Mouse (Mus musculus) large intestine, adult 2 months (tissue): ENCODE measurements around the gene Ttll5. TPM values are rescaled to one million over a fixed set of nuclear protein-coding genes. Genes with fewer than 3 reads are reported as not detected.

Experiments used
- DNase-seq: peaks from one replicate; pipeline ENCODE4 v3.0.0-alpha.2; 2012; ENCODE audit warnings: low read depth, low spot score
- WGBS: fragments of 180-500 bp; shearing (Covaris S2); methylation state at CpG from one replicate; pipeline ENCODE4 v1.1.7; 2018; 5-methylcytosine and 5-hydroxymethylcytosine counted together
- polyA plus RNA-seq: library from polyadenylated mRNA; depleted of rRNA; stranded (reverse); fragments of >200 nt; gene quantifications from 2 replicates; pipeline ENCODE4 v1.2.3, GENCODE M21; 2012; rRNA removed

Ttll5 gene
- 8.3 and 8.9 TPM in 2 replicates for polyA plus RNA-seq

DNA sequence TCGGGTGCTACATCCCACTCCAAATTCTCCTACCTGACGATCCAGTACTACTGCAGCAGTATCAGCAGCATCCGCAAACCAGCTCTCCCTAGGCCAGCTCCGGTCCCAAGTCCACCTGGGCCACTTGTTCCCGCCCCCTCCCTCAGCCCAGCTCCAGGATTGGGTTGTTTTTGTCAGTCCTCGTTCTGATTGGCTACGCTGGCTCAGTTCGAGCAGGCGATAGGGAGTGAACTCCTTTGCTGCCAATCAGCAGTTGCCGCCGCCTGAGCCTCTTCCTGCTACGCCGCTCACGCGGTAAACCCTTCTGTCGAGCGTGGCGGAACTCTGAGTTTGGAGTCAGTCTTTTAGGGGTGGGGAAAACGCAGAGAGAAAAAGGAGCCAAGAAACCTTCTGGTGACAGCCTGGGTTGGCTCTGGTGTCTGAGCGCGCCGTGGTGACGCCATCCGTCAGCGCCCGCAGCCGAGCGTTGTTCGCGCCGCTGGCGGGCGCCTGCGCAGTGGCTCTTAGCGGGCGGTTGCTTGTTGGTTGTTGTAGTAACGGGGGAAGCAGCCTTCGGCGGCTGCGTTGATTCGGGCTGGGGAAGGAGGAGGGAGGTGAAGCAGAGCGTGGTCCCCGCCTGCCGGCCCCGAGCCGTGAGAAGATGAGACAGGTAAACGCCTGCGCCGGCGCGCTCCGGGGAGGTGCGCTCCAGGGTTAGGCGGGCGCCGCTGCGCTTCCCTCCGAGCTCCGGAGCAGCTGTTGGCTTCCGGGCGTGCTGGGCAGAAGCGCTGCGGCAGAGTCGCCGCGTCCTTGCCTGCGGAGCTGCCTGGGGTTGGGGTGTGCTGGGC lies at the start of gene Ttll5, which contains the start of gene Erg28:
Gene Ttll5 (plus strand): TSS at position 222 of the 827 bp plus-strand sequence.
Gene Erg28 (minus strand): TSS at position 113 of the 827 bp plus-strand sequence.
- under 1% methylated on average over 67 of the region's 67 CpGs for WGBS
- DNase-seq: peak; percentile 90

DNA sequence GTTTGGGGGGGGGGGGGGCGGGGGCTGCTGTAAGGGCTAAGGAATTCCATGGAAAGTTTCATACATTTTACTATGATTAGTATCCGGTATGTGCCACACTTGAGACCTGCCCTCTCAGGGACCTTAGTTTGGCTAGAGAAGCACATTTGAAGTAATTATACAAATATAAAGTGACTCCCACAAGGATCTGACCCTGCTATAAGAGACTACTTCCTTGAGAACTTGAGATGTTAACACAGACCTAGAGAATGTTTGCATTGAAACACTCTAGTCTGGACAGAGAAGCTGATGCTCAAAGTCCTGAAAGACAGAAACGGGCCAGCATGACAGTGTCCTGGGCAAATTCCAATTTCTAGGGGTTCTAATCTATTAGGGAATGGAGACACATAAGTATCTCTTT lies 45.5 kb upstream of the Ttll5 start:
- DNase-seq: no peak
- WGBS: 39% methylated on average over 3 of the region's 3 CpGs

DNA sequence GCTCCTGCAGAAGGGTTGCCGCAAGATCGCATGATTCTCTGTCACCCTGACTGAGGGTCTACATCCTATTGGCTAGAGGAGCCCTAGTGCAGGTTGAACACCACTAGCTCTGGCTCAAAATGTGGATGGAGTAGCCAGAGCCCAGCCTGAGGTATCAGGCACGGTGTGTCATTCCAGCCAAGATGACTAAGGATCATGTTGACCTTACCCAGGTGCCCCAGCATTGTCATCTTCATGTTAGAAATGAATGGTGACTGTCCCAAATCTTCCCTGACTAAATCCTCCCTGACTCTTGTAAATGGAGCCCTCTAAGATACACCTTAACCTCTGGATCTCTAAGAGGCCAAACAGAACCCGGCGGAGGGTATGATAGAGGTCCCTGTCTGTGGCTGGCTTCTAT lies 44.8 kb upstream of the Ttll5 start:
- no peak for DNase-seq
- 88% methylated on average over 5 of the region's 5 CpGs for WGBS

DNA sequence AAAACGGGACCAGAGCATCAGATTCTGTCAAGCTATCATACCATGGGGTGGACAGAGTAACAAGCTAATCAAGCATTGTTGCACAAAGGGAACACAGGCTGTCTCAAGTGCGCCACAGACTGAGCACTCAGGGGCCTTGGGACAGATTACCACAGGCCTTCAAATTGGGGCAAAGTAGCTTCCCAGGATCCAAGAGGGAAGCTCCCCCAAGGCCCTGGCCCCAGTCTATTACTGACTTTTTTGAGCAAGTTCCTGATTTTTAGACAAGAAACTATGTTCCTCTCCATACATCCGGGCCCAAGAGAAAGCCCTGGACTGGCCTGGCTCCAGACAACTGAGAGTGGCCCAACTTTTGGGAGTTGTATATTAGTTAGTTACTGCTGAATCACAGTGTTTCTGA lies 42.9 kb upstream of the Ttll5 start:
- WGBS: 85% methylated on average over 3 of the region's 3 CpGs
- no peak for DNase-seq

DNA sequence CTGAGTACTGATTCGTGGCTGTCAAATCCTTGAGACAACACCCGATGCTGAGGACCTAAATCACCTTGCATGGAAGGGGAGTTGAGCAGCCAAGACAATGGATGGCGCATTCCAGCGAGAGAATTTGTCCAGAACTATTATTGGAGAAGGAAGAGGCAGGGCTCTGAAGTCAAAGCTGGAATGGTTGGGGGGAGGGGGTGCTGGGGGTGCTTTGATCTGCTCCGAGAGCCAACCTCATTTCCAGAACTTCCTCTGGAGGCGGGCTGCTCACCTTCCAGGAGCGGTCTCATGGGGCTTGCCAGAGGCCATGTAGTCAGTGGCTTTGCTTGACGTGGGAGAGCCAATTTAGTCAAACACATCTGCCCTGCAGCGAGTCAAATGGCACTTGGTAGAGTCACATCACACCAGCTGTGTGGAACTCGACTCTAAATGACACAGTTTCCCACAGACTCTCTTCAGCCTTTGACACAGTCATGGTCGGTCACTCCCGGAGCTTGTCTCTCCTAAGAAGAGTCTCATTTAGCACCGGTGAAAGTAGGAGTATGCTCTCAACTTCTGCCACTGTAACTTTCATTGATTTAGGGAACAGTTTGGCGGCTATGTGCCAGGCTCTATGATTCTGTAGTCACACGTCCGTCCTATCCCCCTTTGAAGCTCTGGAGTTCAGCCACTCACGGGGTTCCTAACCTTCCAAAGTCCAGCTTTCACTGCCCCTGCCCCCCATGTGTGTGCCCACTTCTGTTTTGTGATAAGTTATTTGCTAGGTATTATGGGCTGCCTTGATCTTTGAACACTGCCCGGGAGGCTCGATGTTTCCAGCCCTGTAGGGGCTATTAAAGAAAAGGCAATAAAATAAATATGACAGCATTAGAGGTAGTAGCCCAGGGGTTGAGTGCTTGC lies 39.3 kb upstream of the Ttll5 start:
- no peak for DNase-seq
- WGBS: 40% methylated on average over 19 of the region's 19 CpGs

DNA sequence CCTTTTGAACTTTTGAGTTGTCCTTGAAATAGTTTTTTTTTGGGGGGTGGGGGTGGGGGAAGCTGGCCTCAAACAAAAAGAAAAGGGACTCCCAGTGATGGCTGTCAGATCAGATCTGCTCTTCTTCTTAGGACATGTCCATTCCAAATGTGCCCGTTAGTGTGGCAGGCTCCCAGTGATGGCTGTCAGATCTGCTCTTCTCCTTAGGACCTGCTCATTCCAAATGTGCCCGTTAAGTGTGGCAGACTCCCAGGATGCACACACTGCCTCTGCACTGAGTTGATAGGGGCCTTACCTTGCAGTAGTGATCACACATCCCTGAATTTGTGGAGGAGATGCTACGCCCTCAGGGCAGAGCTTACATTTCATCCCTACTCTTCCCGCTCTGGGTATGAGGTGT lies 32.3 kb upstream of the Ttll5 start:
- 90% methylated on average over 4 of the region's 4 CpGs for WGBS
- DNase-seq: no peak

DNA sequence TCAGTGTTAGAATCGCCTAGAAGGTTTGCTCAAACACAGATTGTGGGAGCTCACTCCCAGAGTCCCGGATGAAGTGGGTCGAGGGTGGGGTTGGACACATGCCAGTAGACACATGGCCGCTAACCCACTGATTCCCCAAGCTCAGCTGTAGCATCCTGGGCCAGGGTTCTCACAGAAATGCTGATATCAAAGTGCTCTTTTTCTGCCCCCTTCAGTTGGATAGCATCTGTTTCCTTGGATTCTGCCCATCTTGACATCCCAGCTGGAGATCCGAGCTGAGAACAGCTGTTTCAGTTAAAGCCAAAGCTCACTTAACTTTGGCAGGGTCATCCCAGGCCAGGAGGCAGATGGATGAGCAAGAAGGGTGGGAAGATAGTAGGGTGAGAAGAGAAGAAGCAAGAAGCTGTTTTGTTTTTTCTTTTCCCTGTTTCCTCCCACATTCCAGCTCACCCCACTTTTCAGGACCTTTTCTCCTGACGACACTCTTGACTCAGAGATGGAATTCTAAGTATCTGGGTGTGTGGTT lies 31.6 kb upstream of the Ttll5 start:
- WGBS: 45% methylated on average over 6 of the region's 6 CpGs
- no peak for DNase-seq

DNA sequence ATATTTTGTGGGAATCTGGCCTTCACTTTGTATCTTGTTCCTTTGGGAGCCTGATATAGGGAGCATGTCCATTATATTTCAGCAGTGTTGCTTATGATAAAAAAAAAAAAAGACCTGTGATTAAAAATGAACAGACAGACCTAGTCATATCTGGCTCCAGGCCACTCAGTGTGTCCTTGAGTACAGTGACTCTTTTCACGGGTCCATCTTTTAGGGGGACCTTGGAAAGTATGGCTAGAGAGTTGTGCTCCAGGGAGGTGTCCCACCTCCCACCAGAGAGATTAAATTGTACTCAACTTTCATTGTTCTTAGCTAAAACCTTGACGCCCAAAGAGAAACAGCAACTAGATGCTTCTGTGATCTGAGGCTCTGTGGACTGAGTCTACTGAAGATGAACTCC lies 30.4 kb upstream of the Ttll5 start:
- 62% methylated on average over 2 of the region's 2 CpGs for WGBS
- no peak for DNase-seq

DNA sequence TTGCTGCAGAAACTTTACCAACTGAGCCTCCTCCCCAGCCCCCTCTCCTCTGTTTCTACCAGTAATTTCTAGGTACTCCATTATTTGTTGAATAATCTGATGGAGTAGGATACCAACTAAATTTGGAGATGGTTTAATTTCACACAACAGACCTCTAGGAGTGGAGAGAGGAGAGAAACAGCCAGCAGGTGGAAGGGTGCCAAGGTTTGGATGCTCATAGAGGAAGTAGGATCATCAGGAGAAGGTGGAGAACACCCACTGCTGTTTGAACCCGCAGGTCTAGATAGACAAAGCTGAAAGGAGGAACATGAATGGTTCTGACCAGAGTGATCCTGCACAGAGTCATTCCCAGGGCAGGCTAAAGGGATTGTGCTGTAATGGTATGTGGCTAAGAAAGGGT lies 28.9 kb upstream of the Ttll5 start:
- DNase-seq: no peak
- WGBS: 42% methylated on average over 1 of the region's 1 CpGs

DNA sequence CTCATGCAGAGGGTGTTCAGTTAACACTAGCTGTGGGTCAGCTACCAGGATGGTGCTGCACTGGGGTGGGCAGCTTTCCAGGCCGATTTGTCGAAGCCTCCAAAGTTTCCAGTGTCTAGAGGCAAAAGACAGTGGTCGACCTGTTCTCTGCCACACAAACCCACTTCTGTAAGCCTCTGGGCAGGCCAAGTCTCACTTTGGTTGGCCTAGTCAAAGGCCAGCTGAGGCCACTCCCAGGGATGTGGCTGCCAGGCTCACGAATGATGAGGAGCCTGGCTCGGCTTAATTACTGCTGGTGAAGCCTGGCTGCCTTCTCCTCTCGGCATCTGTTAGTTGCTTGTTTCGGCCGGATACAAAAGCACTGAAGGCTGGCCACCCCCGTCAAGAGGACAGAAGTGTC lies 24.4 kb upstream of the Ttll5 start:
- WGBS: 56% methylated on average over 9 of the region's 9 CpGs

DNA sequence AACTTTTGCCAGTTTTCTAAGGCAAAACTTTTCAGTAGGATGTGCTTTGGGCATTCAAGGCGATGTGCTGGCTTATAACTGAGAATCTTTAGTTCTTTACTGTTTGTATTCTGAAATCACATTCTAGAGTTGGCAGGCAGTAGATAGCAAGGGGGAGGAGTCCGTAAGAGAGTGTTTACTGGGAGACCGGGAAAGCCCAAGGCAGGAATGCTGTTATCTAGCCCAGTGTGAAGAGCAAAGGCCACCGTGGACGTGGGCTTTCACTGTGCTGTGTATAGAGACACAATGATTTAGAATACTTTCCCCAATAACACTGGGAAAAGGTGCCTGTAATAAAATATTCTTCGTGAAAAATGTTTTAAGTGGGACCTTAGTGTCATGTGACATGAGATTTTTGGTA lies 14.7 kb upstream of the Ttll5 start:
- WGBS: 18% methylated on average over 6 of the region's 6 CpGs

More for the DNA sequence above, 24.4 kb upstream of the Ttll5 start:
- DNase-seq: no peak

DNA sequence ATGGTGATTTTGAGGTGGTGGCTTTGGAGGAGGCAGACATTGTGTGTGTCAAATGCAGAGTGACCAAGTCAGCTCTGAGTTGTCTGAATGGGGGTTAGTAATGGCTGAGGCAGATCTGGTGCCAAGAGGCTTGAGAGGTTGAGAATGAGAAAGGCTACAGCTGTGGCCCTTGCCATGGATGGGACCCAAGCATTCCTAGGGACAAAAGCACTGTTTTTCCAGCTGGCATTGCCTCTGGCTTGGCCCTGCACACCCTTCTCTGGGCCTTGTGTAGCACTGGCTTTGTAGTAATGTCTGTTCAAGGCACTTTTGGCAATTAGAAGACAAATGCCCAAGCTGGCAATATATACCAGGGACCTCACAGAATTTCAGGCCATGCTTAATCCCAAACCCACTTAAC lies 13.5 kb upstream of the Ttll5 start:
- no peak for DNase-seq

More for the DNA sequence above, 14.7 kb upstream of the Ttll5 start:
- no peak for DNase-seq

DNA sequence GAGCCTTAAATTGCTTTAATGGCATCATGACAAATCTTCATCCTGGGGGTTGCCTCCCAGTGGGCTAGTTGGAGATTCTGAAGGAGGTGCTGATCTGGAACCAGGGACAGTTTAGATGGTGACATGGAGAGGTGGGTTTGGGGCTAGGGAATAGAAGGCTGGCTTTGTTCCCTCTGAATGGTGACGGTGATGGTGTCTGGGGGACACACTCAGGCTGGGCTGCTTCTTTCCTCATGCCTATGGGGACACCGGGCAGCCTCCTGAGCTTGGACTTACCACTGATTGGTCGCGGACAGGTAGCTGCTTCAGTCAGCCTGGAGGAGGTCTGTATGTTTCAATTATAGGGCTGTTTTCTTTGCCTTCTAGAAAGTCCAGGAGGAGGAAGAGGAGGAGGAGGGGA lies 12.8 kb upstream of the Ttll5 start:
- no peak for DNase-seq
- 98% methylated on average over 4 of the region's 4 CpGs for WGBS

DNA sequence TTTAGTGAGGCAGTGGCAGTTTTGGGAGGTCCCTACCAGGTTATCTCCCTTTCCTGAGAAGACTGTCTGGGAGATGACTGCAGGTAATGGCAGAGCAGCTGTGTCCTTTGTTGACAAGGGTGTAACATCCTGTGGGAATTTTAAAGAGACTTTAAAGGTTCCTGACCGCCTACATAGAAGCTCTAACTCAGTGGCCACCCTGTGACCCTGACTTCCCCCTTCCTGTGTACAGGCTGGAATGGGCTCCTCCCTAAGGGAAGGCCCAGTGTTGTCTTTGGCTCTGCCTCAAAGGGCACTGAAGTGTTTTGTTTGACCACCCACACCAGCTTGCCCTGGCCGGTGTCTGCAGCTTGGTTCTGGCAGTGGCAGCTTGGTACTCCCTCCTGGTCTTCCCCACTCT lies 10.9 kb upstream of the Ttll5 start:
- no peak for DNase-seq
- WGBS: 36% methylated on average over 2 of the region's 2 CpGs

DNA sequence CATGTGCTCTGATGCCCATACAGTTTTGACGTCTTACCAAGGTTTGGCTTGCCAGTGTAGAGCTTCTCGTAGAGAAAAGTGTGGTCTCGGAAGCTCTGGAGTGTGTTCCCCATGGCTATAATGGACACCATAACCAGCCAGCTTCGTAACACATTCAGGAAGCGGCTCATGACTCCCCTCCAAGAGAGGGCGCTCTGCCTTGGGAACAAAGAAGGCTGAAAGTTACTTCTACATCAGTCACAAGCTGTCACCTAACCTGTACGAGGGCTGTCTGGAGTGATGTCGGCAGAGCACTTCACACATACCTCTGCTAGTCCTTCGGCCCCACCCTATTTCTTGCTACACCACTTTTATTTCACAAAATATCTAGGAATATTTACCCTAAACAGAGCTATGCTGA lies 2.4 kb upstream of the Ttll5 start:
- no peak for DNase-seq
- 82% methylated on average over 9 of the region's 9 CpGs for WGBS

DNA sequence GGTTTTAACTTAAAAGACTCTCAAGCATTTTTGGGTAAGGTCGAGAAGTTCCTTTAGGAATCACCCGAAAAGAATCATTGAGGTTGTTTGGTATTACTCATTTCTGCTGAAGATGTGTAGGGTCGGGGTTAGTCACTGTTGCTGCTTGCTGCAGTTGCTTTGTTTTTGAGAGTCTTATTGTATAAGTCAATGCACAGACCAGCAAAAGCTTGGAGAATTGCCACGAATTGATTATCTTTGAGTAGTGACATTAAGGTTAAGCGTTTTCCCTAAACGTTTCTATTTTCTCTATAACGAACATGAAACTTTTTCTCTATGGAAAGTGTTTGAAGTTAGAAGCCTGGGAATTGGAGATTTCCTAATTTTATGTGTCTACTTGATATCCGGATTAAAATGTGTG lies 902 bp downstream of the Ttll5 start:
- DNase-seq: no peak
- WGBS: 4% methylated on average over 8 of the region's 8 CpGs

DNA sequence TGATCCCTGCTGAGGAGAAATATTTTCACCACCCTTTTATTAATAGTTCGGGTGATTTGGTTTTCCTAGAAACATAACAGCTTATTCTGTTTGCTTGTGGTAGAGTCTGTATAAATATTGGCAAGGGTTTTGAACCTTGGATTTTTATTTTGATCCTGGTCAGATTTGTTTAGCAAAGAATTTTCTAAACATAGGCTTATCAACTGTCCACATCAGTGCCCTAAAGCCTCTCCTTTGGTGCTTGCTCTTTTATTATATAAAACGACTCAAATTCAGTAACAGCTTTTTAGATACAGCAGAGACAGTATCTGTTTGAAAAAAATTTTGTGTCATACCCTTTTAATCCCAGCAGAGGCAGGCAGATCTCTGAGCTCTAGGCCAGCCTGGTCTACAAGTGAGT lies 1.4 kb downstream of the Ttll5 start:
- 32% methylated on average over 2 of the region's 2 CpGs for WGBS
- DNase-seq: no peak

DNA sequence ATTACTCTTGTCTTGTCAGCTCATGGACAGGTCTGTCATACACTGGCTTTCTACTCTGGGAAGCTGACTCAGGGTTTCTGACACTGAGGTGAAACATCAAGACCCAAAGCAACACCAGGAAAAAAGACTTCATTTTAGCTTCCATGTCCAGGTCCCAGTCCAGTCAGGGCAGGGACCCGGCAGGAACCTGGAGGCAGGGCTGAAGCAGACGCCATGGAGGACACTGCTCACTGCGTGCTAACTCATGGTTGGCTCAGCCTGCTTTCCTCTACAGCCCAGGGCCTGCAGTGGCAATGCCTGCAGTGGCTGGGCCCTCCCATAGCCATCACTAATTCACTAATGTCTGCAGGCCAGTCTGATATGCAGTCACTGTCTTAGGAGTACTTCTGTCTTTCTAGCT lies 4.4 kb downstream of the Ttll5 start:
- WGBS: 97% methylated on average over 3 of the region's 3 CpGs
- DNase-seq: no peak

DNA sequence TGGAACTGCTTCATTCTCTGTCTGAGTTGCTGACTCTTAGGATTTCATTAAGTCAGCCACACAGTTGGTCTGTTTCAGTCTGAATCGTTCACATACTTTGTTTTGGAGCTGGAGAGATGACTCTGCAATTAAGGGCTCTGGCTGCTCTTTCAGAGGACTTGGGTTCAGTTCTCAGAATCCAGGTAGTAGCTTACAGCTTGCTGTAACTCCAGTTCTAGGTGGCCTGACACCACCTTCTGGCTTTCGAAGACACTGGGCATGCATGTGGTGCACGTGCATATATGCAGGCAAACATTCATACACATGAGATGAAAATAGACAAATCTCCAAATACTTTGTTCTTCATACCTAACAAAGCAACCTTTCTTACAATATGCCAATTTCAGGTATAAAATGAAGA lies 5.4 kb downstream of the Ttll5 start:
- no peak for DNase-seq
- 86% methylated on average over 3 of the region's 3 CpGs for WGBS

DNA sequence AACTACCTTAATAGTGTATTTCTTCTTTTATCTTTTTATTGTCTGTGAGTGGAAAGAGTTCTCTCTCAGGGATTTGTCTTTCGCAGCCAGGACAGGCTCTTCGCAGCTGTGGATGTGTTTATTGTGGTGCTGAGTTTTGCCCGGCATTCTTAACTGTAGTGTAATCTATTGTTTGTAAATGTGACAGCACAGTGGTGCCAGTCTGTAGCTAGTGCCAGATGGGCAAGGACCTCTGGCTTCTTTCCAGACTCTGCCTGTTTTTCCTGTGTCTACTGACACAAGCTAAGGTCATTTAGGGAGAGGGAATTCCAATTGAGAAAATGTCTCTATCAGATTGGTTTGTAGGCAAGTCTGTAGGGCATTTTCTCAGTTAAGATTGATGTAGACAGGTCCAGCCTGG lies 6.2 kb downstream of the Ttll5 start:
- 51% methylated on average over 3 of the region's 3 CpGs for WGBS
- no peak for DNase-seq

DNA sequence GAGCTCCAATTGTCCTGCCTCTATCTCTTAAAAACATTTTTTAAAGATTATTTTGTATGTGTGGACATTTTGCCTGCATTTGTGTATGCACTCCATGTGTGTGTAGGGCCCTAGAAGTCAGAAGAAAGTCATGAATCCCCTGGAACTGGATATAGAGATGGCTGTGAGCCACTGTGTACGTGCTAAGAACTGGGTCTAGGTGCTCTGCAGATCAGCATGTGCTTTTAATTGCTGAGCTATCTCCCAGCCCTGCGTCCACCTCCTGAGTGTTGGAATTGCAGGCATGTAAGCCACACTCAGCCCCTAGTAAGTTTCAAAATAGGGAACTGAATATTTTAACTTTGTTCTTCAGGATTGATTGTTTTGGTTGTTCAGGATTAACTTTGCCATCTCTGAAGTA lies 10.1 kb downstream of the Ttll5 start:
- WGBS: 93% methylated on average over 2 of the region's 2 CpGs
- no peak for DNase-seq
